19 mouse cellular contexts compared by ENCODE assay signal in genomic region chr11:4158676-4159075, GRCm38 (mm10). TPM values are rescaled to one million over a fixed set of nuclear protein-coding genes. Genes with fewer than 3 reads are reported as not detected.
DNase-seq lines count a peak whose midpoint lies in the region; ATAC-seq and TF ChIP-seq lines count a peak whose summit lies in the region.
"Had no signal": no experiment of that assay in that cellular context is flagged by ENCODE, and none has a peak within 500 bp of the region (broad histone marks: within the 10 kb centered on the region; RNA-seq: fewer than 3 reads in every experiment).

No protein-coding gene starts in this region.

- H3K36me3 ChIP-seq in heart, embryonic 12.5 days, result peaks cover 26% of the 10 kb centered on the region
- H3K36me3 ChIP-seq in heart, adult 2 months (ENCODE audit: control insufficient read depth, insufficient read depth, low read length), result peaks cover 16% of the 10 kb centered on the region
- peaks cover 11% of the 10 kb centered on the region; the same call in 1 of the 2 replicates for H3K36me3 ChIP-seq in hindbrain, postnatal 0 days (ENCODE audit: insufficient read depth, low read length)
- H3K36me3 ChIP-seq in hindbrain, embryonic 12.5 days, result peaks cover 24% of the 10 kb centered on the region
- H3K36me3 ChIP-seq in embryonic facial prominence, embryonic 14.5 days (ENCODE audit: control insufficient read depth, insufficient read depth, low read length), result peaks cover 28% of the 10 kb centered on the region

- no peaks in the 10 kb centered on the region for H3K79me2 ChIP-seq in heart, adult 2 months (replicated peaks; ENCODE audit: control insufficient read depth, insufficient read depth, low read length)

- no peak for TF ChIP-seq CTCF in heart, adult 2 months (IDR thresholded peaks at IDR 0.05)
- TF ChIP-seq CTCF in hindbrain, postnatal 0 days (IDR thresholded peaks at IDR 0.05; ENCODE audit: low read depth), result no peak

- intact Hi-C loops in heart, adult 2 months (cut with DNase I), result no loop called here
- intact Hi-C loops in left cerebral cortex, postnatal 14 days (cut with DNase I), result no loop called here

- 0 out of 2 replicates have a peak overlapping the region, but pooled peaks have one; percentile 1 for H3K4me3 ChIP-seq in heart, embryonic 12.5 days
- H3K4me3 ChIP-seq in heart, adult 2 months, result no peak overlapping the region
- no peak overlapping the region for H3K4me3 ChIP-seq in hindbrain, postnatal 0 days (ENCODE audit: low read length)
- H3K4me3 ChIP-seq in hindbrain, embryonic 12.5 days, result no peak overlapping the region
- H3K4me3 ChIP-seq in embryonic facial prominence, embryonic 14.5 days (ENCODE audit: low read depth, low read length), result no peak overlapping the region
- H3K4me3 ChIP-seq: forebrain, embryonic 12.5 days; midbrain, embryonic 15.5 days had no signal

- H3K4me2 ChIP-seq in heart, embryonic 12.5 days, result peak overlapping the region; percentile 99; the same call in 1 of the 2 replicates
- H3K4me2 ChIP-seq in hindbrain, postnatal 0 days (ENCODE audit: low read depth, low read length), result 0 out of 2 replicates have a peak overlapping the region, but pooled peaks have one; percentile 81
- H3K4me2 ChIP-seq in hindbrain, embryonic 12.5 days (replicated peaks), result no peak overlapping the region
- 0 out of 2 replicates have a peak overlapping the region, but pooled peaks have one; percentile 94 for H3K4me2 ChIP-seq in embryonic facial prominence, embryonic 14.5 days (ENCODE audit: low read depth, low read length)

- H3K27me3 ChIP-seq in heart, embryonic 12.5 days (replicated peaks), result no peaks in the 10 kb centered on the region
- no peaks in the 10 kb centered on the region for H3K27me3 ChIP-seq in heart, adult 2 months (ENCODE audit: control insufficient read depth, insufficient read depth, low read length)
- no peaks in the 10 kb centered on the region for H3K27me3 ChIP-seq in hindbrain, postnatal 0 days (ENCODE audit: insufficient read depth, low read length)
- H3K27me3 ChIP-seq in hindbrain, embryonic 12.5 days, result no peaks in the 10 kb centered on the region
- no peaks in the 10 kb centered on the region for H3K27me3 ChIP-seq in embryonic facial prominence, embryonic 14.5 days (replicated peaks; ENCODE audit: control insufficient read depth, insufficient read depth, low read length)
- H3K27me3 ChIP-seq: forebrain, embryonic 12.5 days; midbrain, embryonic 15.5 days had no signal

- 62% methylated on average over 3 of the region's 3 CpGs for WGBS in heart, embryonic 12.5 days
- WGBS in heart, adult 2 months, result 64% methylated on average over 3 of the region's 3 CpGs
- 67% methylated on average over 3 of the region's 3 CpGs for WGBS in hindbrain, postnatal 0 days
- 96% methylated on average over 3 of the region's 3 CpGs for WGBS in hindbrain, embryonic 12.5 days
- 91% methylated on average over 3 of the region's 3 CpGs for WGBS in embryonic facial prominence, embryonic 14.5 days

- TF ChIP-seq POLR2A in heart, adult 2 months (IDR thresholded peaks at IDR 0.05; ENCODE audit: insufficient read depth, low read depth, low read length), result no peak

- no peak overlapping the region for H3K9ac ChIP-seq in heart, embryonic 12.5 days
- no peak overlapping the region for H3K9ac ChIP-seq in heart, adult 2 months (ENCODE audit: low read depth, low read length)
- H3K9ac ChIP-seq in hindbrain, postnatal 0 days (replicated peaks; ENCODE audit: low read length), result no peak overlapping the region
- H3K9ac ChIP-seq in hindbrain, embryonic 12.5 days, result no peak overlapping the region
- no peak overlapping the region for H3K9ac ChIP-seq in embryonic facial prominence, embryonic 14.5 days (ENCODE audit: low read depth, low read length)
- H3K9ac ChIP-seq: liver, postnatal 0 days; midbrain, embryonic 15.5 days had no signal

- H3K9me3 ChIP-seq in heart, embryonic 12.5 days (replicated peaks), result no peaks in the 10 kb centered on the region
- H3K9me3 ChIP-seq in hindbrain, postnatal 0 days (ENCODE audit: low read length), result no peaks in the 10 kb centered on the region
- no peaks in the 10 kb centered on the region for H3K9me3 ChIP-seq in hindbrain, embryonic 12.5 days (replicated peaks)
- no peaks in the 10 kb centered on the region for H3K9me3 ChIP-seq in embryonic facial prominence, embryonic 14.5 days (ENCODE audit: control insufficient read depth, low read length)
- H3K9me3 ChIP-seq: forebrain, embryonic 12.5 days; midbrain, embryonic 15.5 days had no signal

- no peak overlapping the region for H3K27ac ChIP-seq in heart, embryonic 12.5 days (ENCODE audit: poor library complexity, severe bottlenecking)
- H3K27ac ChIP-seq in heart, adult 2 months, result no peak overlapping the region
- H3K27ac ChIP-seq in hindbrain, postnatal 0 days, result no peak overlapping the region
- no peak overlapping the region for H3K27ac ChIP-seq in hindbrain, embryonic 12.5 days
- H3K27ac ChIP-seq in embryonic facial prominence, embryonic 14.5 days (replicated peaks; ENCODE audit: low read depth, low read length), result no peak overlapping the region
- H3K27ac ChIP-seq: forebrain, embryonic 12.5 days; macrophage; midbrain, embryonic 15.5 days had no signal

- TF ChIP-seq EP300 in heart, adult 2 months (IDR thresholded peaks at IDR 0.05; ENCODE audit: insufficient read depth, low read depth, low read length), result no peak

- no peak for DNase-seq in heart, adult 2 months
- no peak for DNase-seq in hindbrain, postnatal 0 days (ENCODE audit: low spot score)
- peak; percentile 29 to 66 for DNase-seq in kidney, postnatal 36 days
- DNase-seq in kidney, adult 18-20 months, result no peak
- DNase-seq in embryonic facial prominence, embryonic 14.5 days (ENCODE audit: low spot score), result no peak
- no peak for DNase-seq in left cerebral cortex, postnatal 14 days (ENCODE audit: low spot score in 2 of 2)
- DNase-seq: adrenal gland, postnatal 36 days; cerebellum, adult 9-10 months; gastrocnemius, postnatal 36 days; heart, postnatal 10 days; layer of hippocampus, postnatal 36 days; liver, postnatal 0 days had no signal

- no peak for ATAC-seq in heart, embryonic 12.5 days (ENCODE audit: insufficient number of reproducible peaks, low FRiP score)
- ATAC-seq in hindbrain, postnatal 0 days, result no peak
- ATAC-seq in hindbrain, embryonic 12.5 days (ENCODE audit: low FRiP score), result no peak
- no peak for ATAC-seq in embryonic facial prominence, embryonic 14.5 days (ENCODE audit: low read depth)
- ATAC-seq: CD4-positive, CD25-positive, alpha-beta regulatory T cell, adult 4 months; liver, postnatal 0 days; lung, postnatal 0 days; midbrain, embryonic 15.5 days had no signal

- H3K4me1 ChIP-seq in heart, embryonic 12.5 days (replicated peaks), result peaks cover 31% of the 10 kb centered on the region
- peaks cover 7% of the 10 kb centered on the region for H3K4me1 ChIP-seq in heart, adult 2 months (ENCODE audit: control insufficient read depth, insufficient read depth, low read length)
- H3K4me1 ChIP-seq in hindbrain, postnatal 0 days (ENCODE audit: insufficient read depth, low read length), result peaks cover 14% of the 10 kb centered on the region
- peaks cover 31% of the 10 kb centered on the region for H3K4me1 ChIP-seq in hindbrain, embryonic 12.5 days
- H3K4me1 ChIP-seq in embryonic facial prominence, embryonic 14.5 days (ENCODE audit: control insufficient read depth, insufficient read depth, low read length), result peaks cover 22% of the 10 kb centered on the region

RNA-seq across cellular contexts. Expression of gene Ccdc157, which starts 1.4 kb away (rescaled TPM):
- 4.7 and 5.5 TPM in 2 replicates for polyA plus RNA-seq in heart, embryonic 12.5 days (2016; fragmentation: Nextera tagmentation; extraction: Ambion mirVana)
- 1 to 10 TPM; 4.5 to 4.6 TPM for total RNA-seq in heart, adult 2 months (2021)
- 6.7 and 9.9 TPM in 2 replicates for polyA plus RNA-seq in heart, adult 2 months (2012; rRNA removed)
- total RNA-seq in hindbrain, postnatal 0 days (2014; rRNA removed), result 20.8 TPM in 2 replicates
- 10.3 and 10.9 TPM in 2 replicates for polyA plus RNA-seq in hindbrain, postnatal 0 days (2015; fragmentation: Nextera tagmentation; extraction: Ambion mirVana)
- polyA plus RNA-seq in hindbrain, embryonic 12.5 days (2016; fragmentation: Nextera tagmentation; extraction: Ambion mirVana), result 9.6 and 10.4 TPM in 2 replicates
- 6.1 and 6.7 TPM in 2 replicates for polyA plus RNA-seq in embryonic facial prominence, embryonic 14.5 days (2014; fragmentation: Nextera tagmentation; extraction: Ambion mirVana)
- total RNA-seq in left cerebral cortex, postnatal 14 days (2021), result 10 to 100 TPM; 14.0 to 16.5 TPM

RNA-seq across cellular contexts. Expression of gene Sf3a1, which starts 1.5 kb away (rescaled TPM):
- 43.1 and 46.5 TPM in 2 replicates for polyA plus RNA-seq in heart, embryonic 12.5 days (2016; fragmentation: Nextera tagmentation; extraction: Ambion mirVana)
- 10 to 100 TPM; 37.2 to 38.7 TPM for total RNA-seq in heart, adult 2 months (2021)
- polyA plus RNA-seq in heart, adult 2 months (2012; rRNA removed), result 17.9 and 23.4 TPM in 2 replicates
- total RNA-seq in hindbrain, postnatal 0 days (2014; rRNA removed), result 41.9 and 45.4 TPM in 2 replicates
- polyA plus RNA-seq in hindbrain, postnatal 0 days (2015; fragmentation: Nextera tagmentation; extraction: Ambion mirVana), result 30.6 and 31.6 TPM in 2 replicates
- 72.0 and 77.6 TPM in 2 replicates for polyA plus RNA-seq in hindbrain, embryonic 12.5 days (2016; fragmentation: Nextera tagmentation; extraction: Ambion mirVana)
- 51.4 and 54.0 TPM in 2 replicates for polyA plus RNA-seq in embryonic facial prominence, embryonic 14.5 days (2014; fragmentation: Nextera tagmentation; extraction: Ambion mirVana)
- total RNA-seq in left cerebral cortex, postnatal 14 days (2021), result 10 to 100 TPM; 68.8 to 78.6 TPM

RNA-seq across cellular contexts. Expression of gene Rnf215, which starts 23.7 kb away (rescaled TPM):
- 21.4 and 22.0 TPM in 2 replicates for polyA plus RNA-seq in heart, embryonic 12.5 days (2016; fragmentation: Nextera tagmentation; extraction: Ambion mirVana)
- total RNA-seq in heart, adult 2 months (2021), result 10 to 100 TPM; 12.9 to 13.4 TPM
- 16.1 and 17.7 TPM in 2 replicates for polyA plus RNA-seq in heart, adult 2 months (2012; rRNA removed)
- total RNA-seq in hindbrain, postnatal 0 days (2014; rRNA removed), result 84.3 and 90.4 TPM in 2 replicates
- polyA plus RNA-seq in hindbrain, postnatal 0 days (2015; fragmentation: Nextera tagmentation; extraction: Ambion mirVana), result 49.7 and 51.0 TPM in 2 replicates
- polyA plus RNA-seq in hindbrain, embryonic 12.5 days (2016; fragmentation: Nextera tagmentation; extraction: Ambion mirVana), result 42.7 and 44.5 TPM in 2 replicates
- 34.8 and 36.5 TPM in 2 replicates for polyA plus RNA-seq in embryonic facial prominence, embryonic 14.5 days (2014; fragmentation: Nextera tagmentation; extraction: Ambion mirVana)
- total RNA-seq in left cerebral cortex, postnatal 14 days (2021), result 10 to 100 TPM; 35.2 to 38.0 TPM

RNA-seq across cellular contexts. Expression of gene Tbc1d10a, which starts 27.9 kb away (rescaled TPM):
- 15.6 TPM in 2 replicates for polyA plus RNA-seq in heart, embryonic 12.5 days (2016; fragmentation: Nextera tagmentation; extraction: Ambion mirVana)
- 10 to 100 TPM; 10.1 to 10.7 TPM for total RNA-seq in heart, adult 2 months (2021)
- polyA plus RNA-seq in heart, adult 2 months (2012; rRNA removed), result 17.3 and 22.3 TPM in 2 replicates
- 59.1 and 60.8 TPM in 2 replicates for total RNA-seq in hindbrain, postnatal 0 days (2014; rRNA removed)
- 34.2 TPM in 2 replicates for polyA plus RNA-seq in hindbrain, postnatal 0 days (2015; fragmentation: Nextera tagmentation; extraction: Ambion mirVana)
- polyA plus RNA-seq in hindbrain, embryonic 12.5 days (2016; fragmentation: Nextera tagmentation; extraction: Ambion mirVana), result 28.5 and 29.2 TPM in 2 replicates
- 30.6 and 31.0 TPM in 2 replicates for polyA plus RNA-seq in embryonic facial prominence, embryonic 14.5 days (2014; fragmentation: Nextera tagmentation; extraction: Ambion mirVana)
- 10 to 100 TPM; 32.9 to 33.2 TPM for total RNA-seq in left cerebral cortex, postnatal 14 days (2021)

RNA-seq across cellular contexts. Expression of gene Sec14l2, which starts 35.5 kb away (rescaled TPM):
- polyA plus RNA-seq in heart, embryonic 12.5 days (2016; fragmentation: Nextera tagmentation; extraction: Ambion mirVana), result 0.86 and 1.1 TPM in 2 replicates
- under 1 TPM; 0.52 to 0.89 TPM for total RNA-seq in heart, adult 2 months (2021)
- polyA plus RNA-seq in heart, adult 2 months (2012; rRNA removed), result 0.35 and 0.53 TPM in 2 replicates
- 13.4 and 13.9 TPM in 2 replicates for total RNA-seq in hindbrain, postnatal 0 days (2014; rRNA removed)
- 8.1 and 9.5 TPM in 2 replicates for polyA plus RNA-seq in hindbrain, postnatal 0 days (2015; fragmentation: Nextera tagmentation; extraction: Ambion mirVana)
- 1.8 and 3.1 TPM in 2 replicates for polyA plus RNA-seq in hindbrain, embryonic 12.5 days (2016; fragmentation: Nextera tagmentation; extraction: Ambion mirVana)
- polyA plus RNA-seq in embryonic facial prominence, embryonic 14.5 days (2014; fragmentation: Nextera tagmentation; extraction: Ambion mirVana), result 2.2 and 3.2 TPM in 2 replicates
- total RNA-seq in left cerebral cortex, postnatal 14 days (2021), result 10 to 100 TPM; 24.5 to 25.9 TPM

Comparison
In these comparisons a context has a peak if more than half of its experiments do, and no peak if none do; other contexts are left out.
1. DNase-seq: peak in kidney, postnatal 36 days (2 of 2); none in heart, adult 2 months (0 of 2), hindbrain, postnatal 0 days (single experiment), kidney, adult 18-20 months (single experiment), embryonic facial prominence, embryonic 14.5 days (single experiment) and left cerebral cortex, postnatal 14 days (0 of 2).